Mouse (Mus musculus): Measurements from ENCODE around the gene Aplf.

DNA sequence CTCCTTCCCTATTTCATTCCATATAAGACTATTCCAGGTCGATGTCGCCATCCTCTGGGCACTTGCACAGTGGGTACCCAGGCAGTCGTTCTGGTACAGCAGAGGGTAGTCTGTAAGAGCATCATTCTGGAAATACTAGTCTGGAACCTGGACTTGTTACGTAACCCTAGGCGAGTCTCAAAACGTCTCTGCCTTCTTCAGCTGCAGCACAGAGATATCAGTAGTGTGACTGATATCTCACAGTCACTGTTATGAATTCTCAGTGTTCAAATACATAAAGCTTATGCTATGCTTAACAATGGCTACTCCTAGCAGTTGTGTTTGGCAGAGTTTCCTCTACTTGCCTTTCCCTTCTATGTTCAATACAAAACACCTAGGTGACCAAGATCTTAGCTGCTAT, 9.8 kb downstream of the Aplf start:
- no peak for TF ChIP-seq HCFC1 (IDR thresholded peaks at IDR 0.05; ENCODE audit: borderline replicate concordance, insufficient read depth, low read length)
- no peak for TF ChIP-seq ZNF384 (IDR thresholded peaks at IDR 0.05; ENCODE audit: low read depth, low read length)
- TF ChIP-seq CHD2 (IDR thresholded peaks at IDR 0.05; ENCODE audit: low read depth, low read length) = no peak
- no peak for TF ChIP-seq ZC3H11A (IDR thresholded peaks at IDR 0.05; ENCODE audit: borderline replicate concordance, low read depth, low read length)
- no peak for TF ChIP-seq MAFK (IDR thresholded peaks at IDR 0.05; ENCODE audit: insufficient read depth, low read depth, low read length)
